Mouse (Mus musculus) cerebellum, adult 9-11 months (tissue): ENCODE results near the gene Angptl3.

Source experiments
- DNase-seq: peaks from one replicate; pipeline ENCODE4 v3.0.0; 2022

Gene Angptl3

DNA sequence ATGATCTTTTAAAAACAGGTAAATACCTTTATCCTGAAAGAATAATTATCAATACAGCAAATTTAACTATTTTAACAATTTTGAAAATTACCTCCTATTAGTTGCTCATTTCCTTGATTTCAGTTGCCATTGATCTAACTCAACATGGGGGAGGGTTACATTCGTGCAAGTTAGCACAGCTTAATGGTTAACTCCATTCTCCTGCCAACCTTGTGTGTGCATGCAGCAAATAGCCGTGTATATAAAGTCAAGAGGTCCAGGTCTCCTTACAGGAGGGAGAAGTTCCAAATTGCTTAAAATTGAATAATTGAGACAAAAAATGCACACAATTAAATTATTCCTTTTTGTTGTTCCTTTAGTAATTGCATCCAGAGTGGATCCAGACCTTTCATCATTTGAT is at the start of gene Angptl3:
TSS of gene Angptl3 (plus strand) at position 269 of the 400 bp plus-strand sequence.
- DNase-seq = no peak

DNA sequence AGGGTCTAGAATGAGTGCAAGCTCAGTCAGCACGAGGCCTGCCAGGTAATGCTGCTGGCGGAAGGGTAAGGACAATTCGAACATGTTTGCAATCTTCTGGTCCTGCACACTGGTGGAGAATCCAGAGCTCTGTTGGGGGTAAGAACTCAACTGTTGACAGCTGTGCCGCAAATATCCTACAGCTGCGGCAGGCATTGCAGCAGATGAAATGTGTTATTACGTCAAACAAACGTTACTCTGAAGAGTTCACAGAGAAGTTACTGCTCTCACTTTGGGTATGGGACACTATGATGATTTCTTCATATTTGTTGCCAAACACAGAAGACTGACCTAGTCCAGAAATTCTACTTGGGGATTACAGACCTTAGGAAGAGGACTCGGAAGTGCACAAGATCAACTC is 46.1 kb upstream of the Angptl3 start:
- no peak for DNase-seq

DNA sequence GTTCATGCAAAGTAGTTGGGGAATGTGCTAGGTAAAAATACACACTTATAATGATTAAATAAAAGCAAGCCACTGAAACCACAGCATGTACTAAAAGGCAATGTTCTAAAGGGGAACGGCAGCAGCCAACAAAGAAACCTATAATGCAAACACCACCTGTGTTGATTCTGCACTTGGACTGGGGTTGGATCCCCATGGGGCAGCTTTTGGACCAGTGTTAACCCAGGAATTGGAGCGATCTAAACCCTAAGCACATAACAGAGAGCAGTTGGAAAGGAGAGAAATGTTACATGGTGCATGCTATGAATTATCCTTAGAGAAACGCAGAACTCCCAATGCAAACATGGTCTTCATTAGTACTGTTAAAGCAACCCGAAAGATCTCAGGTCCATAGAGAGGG is 37.3 kb upstream of the Angptl3 start:
- no peak for DNase-seq

DNA sequence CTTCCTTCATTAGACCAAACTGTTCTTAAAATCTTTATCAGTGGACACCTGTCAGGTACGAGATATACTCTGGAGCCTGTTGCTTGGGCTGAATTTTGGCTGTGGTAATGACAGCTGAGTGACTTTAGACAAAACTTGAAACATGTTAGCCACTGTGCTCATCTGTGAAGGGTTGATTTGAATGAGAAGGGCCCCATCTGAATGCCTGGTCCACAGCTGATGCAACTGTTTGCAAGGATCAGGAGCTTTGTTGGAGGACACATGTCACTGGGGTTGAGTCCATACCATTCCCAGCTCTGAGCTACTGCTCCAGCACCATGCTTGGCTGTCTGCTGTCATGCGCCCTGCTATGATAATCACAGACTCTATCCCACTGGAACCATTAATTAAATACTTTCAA is 25.2 kb upstream of the Angptl3 start:
- DNase-seq = no peak

DNA sequence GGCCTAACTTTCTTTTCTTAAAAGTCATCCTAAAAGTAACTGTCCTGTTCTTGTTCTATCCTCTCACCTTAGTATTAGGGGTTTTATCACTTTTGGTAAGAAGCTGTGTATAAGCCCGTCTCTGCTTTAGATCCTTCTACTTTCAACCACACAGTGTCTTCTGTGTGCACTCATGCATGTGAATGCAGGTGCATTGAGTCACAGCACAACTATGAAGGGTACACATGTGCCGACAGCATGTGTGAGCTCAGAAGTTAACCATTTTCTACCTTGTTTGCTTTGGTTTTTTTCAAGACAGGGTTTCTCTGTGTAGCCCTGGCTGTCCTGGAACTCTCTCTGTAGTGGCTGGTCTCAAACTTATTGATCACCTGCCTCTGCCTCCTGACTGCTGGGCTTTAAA is 24.4 kb upstream of the Angptl3 start:
- DNase-seq = no peak

DNA sequence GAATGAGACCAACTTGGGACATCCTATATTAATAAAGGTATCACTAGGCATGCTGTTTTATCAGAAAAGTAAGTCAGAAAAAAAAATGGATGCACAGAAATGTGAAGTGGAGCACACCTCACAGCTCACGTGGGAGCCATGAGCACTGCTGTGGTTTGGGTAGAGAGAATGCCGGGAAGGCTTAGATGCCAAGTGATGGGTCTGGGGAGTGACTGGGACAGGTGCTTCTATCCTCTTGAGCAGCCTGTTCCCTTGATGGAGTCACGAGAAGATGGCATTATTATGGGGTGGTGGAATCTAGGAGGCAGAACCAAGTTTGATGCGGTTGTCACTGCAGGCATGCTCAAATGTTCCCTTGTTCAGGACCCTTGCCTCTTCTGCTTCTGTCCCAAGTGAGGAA is 19.7 kb upstream of the Angptl3 start:
- no peak for DNase-seq

DNA sequence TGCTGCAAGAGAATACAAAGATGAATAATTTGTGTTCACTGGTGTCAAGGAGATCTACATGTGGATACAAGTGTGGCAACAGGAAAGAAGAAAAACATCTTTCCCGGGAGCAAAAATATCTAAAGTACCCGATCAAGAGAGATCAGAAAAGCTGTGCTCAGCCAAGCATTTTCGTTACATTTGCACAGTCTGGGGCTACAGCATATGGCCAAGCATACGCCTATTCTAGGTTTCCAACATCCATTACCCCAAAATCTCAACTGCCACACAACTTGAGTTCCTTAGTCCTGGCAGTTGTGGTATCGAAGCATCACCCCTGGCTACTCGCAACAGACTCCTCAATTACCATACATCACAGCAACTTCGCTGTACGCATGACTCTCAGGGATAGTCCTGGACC is 8.5 kb upstream of the Angptl3 start:
- DNase-seq = no peak

DNA sequence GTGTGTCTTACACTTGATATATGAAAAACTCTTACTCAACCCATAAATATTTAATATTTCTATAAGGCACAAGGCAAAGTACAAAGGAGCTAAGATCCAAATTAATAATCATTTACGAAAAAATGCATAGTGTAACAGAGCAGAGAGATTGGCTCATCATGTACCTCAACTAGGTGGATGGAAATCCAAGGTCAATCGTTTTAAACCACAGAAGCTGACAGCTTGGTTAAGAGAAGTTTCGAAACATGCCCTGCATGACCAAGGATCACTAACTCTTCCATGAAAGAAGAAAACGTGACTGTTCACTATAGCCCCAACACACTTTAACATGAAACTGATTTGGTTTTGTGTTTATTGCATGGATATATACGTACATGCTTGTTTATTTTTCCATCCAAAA is 2.4 kb upstream of the Angptl3 start:
- DNase-seq = no peak

DNA sequence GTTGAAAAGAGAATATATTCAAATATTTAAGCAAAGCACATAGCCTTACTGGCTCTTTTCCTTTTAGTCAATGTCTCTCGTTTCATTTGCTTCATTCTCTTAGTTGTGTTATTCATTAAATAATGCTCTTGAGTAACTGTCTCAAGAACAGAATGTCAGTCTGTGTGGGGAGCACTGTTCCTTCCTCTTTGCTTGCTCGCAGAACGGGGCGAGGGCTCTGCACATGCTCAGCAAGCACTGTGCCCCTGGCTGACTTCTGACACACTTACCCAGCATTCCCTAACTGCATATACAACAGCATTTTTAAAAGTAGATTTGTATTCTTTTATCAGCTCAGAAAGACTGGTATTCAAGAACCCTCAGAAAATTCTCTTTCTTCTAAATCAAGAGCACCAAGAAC is 2.2 kb downstream of the Angptl3 start:
- no peak for DNase-seq

DNA sequence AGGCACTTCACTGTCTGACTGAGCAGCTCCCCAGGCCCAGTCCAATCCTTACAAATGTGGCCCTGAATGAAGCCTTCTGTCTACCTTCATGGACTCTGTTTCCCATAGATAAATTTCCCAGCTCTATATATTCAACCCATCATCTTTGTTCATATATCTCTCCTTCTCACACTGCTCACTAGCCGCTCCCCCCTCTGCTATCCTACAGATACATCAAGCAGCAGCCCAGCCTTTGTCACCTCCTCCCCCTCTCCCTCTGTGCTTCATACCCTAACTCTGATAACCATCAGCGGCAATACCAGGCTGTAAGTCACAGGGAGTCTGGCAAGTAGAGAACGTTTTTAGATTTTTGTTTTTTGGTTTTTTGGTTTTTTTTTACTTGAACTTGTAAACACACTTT is 14.1 kb downstream of the Angptl3 start:
- DNase-seq = no peak

DNA sequence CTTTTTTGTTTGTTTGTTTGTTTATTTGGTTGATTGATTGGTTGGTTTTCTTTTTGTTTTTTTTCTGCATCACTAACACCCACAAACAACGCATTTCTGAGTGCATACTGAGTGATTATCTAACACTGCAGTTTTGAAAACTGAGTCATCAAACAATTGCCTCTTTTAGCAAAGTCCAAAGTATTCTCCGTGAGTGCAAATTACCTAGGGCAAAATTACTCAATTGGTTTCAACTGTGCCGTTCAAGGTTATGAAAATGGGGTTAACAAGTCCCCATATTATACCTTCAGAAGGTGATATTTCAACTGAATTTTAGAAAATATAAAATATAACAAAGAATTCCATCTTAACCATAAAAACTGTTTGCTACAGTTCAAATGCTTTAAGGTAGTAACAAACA is 15.7 kb downstream of the Angptl3 start:
- no peak for DNase-seq

DNA sequence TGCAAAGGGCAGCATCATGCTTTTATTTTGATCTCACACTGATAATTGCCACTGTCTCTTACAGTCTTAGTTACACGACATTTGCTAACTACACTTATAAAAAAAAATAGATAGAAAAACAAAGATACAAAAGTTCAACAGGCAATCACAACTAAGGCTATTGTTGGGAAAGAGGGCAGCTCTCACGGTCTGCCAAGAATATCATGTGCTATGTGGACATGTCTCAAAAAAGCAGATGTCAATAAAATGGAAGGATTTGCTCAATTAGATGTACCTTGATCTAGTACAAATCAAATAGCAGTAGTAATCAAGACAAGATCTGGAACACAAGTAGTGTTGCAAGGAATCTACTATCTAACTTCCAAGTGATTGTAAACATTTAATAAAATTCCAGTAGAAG is 17.8 kb downstream of the Angptl3 start:
- no peak for DNase-seq

DNA sequence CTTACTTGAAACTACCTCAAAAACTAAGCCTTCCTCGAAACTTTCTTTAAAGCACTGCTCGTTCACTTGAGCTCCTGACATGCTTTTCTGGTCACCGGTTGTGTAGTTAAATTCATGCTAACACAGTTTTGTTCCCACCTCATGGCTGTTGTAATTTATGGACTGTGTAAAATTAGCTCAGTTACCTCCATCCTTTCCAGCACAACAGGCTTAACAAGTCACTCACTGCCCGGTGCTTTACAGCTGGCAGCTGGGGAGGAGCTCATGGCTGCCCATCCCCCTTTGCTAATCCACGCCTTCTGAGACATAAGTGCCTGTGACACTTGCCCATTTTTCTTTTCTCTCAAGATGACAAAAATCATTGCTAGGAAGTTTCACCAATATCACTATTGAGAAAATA is 33.8 kb downstream of the Angptl3 start:
- no peak for DNase-seq

DNA sequence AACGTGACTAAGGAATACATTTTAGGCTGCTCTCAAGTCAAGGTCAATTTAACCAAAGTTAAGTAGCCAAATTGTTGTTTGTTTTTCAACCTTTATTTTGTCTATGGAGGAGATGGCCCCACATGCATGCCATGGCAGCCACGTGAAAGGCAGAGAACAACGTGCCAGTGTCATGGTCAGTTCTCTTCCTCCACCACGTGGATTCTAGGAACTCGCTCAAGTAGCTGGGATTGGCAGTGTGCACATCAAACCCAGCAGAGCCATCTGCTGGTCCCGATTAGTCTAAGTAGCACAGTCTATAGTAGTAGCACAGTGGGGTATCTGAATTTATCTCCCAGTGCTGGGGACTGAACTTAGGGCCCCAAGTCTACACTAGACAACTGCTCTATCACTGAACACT is 38.1 kb downstream of the Angptl3 start:
- DNase-seq = no peak

DNA sequence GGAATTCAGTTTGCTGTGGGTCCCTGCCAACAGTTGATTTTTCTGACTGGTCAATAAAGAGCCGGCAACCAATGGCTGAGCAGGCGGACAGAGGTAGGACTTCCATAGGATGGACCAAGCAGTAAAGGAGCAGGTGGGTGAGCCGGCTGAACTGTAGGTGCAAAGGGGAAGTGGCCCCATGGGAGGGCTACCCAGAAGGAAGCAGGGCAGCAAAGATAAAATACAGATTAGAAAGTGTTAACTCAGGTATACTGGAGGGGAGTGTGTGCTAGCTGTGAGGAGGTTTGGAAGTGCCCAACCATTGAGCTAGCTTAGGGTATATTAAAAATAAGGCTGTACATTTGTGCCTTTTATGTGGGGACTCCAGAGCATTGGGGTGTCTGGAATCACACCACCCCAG is 47.3 kb downstream of the Angptl3 start:
- DNase-seq = no peak

DNA sequence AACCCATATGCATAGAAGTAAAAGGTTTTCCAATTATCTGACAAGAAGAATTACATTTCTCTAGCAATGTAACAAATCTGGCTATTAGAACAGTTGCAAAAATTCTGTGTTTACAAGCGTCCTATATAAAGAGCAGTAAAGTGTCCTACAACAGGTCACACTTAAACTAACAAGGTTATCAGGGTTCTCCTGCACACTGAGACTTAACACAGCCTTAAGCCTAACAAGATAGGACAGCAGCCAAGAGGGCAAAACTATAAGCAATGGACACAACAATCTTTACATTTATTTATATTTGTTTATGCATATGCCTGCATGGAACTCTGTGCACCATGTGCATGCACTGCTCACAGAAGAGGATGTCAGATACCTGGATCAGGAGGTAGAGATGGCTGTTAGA is 50.4 kb downstream of the Angptl3 start:
- DNase-seq = no peak

DNA sequence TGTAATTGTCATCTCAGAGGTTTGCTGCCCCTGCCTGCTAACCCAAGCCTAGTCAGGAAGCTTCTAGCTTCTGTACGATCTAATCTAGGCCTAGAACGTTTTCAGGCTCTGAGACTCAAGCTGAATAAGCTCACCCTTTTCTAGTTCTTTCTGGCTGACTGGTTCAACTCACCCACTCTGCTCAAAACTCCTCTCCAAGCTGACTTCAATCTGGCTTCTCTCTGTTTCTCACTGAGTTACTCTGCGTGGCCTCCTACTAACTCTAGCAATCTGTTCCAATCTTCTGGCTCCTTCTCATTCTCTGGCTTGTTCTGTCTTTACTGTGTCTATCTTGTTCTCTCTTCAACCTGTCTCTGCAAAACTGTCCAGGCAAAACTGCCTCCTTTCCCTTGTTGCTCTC is 53.1 kb downstream of the Angptl3 start:
- no peak for DNase-seq

DNA sequence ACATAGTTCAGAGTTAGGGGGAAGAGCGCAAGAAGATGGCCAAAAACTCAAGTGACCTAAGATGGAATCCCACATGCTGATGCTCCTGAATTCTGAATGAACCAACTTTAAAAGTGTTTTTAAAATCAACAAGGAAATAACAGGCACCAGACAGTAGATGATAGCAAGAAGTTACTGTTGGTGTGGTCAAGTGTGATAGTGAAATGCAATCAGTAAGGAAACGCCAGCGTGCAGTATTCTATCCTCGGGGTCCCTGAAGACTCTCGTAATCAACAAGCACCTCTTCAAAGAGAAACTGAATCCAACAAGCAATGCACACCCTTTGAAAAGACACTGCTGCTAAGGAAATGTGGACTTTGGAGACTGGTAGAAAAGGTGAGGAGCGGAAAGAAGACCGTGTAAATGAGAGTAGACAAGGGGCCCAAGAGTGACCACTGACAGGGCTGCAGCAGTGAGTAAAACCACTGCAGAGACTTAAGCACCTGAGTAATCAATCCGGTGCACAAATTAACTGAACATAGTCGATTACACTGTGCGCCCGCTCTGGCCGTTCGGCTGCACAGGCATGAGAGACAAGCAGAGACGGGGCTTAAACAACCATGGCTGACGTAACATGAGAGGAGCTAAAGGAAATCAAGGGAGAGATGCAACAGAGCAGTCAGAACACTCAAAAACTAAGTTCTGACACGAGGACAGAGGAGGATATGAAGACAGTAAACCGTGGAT is 57.2 kb downstream of the Angptl3 start:
- DNase-seq = no peak

DNA sequence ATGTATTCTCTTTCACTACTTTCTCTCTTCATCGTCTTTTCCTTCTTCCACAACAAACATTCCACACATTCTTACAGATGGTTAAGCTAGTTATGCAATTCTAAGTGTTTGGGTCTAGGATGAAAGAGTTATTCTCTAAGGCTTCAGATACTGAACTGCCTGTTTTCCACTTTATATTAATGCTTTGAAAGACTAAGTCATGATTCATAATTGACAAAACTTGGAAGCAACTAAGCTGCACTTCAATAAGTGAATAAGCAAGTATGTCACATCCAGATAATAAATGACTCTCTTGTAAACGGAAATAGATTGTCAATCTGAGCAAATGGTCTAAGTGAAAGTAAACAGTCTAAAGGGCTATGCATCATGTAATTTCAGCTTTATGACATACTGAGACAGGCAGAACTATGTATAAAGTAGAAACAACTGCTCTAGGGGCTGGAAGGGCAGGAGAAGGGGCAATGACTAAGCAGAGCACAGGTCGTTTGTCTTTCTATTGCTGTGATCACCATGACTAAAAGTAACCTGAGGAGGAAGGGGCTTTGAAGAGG is 60.5 kb downstream of the Angptl3 start:
- DNase-seq = no peak

DNA sequence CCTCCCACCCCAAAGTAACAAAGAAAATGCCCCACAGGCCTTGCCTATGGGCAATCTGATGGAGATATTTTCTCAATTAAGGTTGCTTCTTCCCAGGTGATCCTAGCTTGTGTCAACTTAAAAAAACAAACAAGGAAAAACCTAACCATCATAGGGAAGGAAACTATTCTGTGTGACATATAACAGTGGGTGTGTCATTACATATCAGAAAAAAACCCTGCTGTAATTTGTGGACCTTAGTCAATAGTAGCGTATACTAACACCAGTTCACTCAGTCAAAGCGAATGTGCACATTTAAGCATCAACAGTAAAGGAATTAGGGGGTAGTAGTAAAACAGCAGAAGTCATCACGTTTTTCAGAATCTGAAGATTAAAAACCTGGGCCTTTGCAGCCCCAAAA is 61.0 kb downstream of the Angptl3 start:
- no peak for DNase-seq
